Mouse (Mus musculus) liver, postnatal 0 days (tissue): Measurements from ENCODE around the gene E130308A19Rik.
A peak's percentile ranks its signal among the peaks of the same experiment; 100 is the strongest.
"Not testable (repeated sequence)": the region's sequence is repeated elsewhere in the genome, so short reads cannot be mapped to it uniquely, and the experiment has no call there.

Experiments used
- CTCF ChIP-seq: sonication (generic); IDR thresholded peaks from 2 replicates; pipeline ENCODE4 v1.5.1; 2016; ENCODE audit warnings: antibody characterized with exemption, low read depth
- EP300 ChIP-seq: IDR thresholded peaks from 2 replicates; pipeline ENCODE4 v1.6.1; 2016; ENCODE audit warnings: antibody characterized with exemption, low read depth, mild to moderate bottlenecking

DNA sequence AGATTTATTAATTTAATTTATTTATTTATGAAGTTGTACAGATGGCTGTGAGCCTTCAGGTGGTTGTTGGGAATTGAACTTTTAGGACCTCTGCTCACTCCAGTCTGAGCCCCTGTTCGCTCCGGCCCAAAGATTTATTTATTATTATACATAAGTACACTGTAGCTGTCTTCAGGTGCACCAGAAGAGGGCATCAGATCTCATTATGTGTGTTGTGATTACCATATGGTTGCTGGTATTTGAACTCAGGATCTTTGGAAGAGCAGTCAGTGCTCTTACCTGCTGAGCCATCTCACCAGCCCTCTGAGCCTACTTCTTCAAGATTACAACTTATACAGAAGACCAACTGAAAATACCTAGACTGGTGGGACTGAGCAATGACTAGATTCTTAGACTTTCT lies 167.6 kb downstream of the E130308A19Rik start:
- TF ChIP-seq EP300 = not testable (repeated sequence)
- peak; percentile 39; the same call in 1 of the 2 replicates for TF ChIP-seq CTCF
